Mouse (Mus musculus): Measurements from ENCODE around the gene Pank2.

Pank2 gene

GRCm38 (mm10) chr2:131330548-131330947 is 68.3 kb downstream of the Pank2 start:
- 91% methylated on average over 3 of the region's 3 CpGs for WGBS

DNA sequence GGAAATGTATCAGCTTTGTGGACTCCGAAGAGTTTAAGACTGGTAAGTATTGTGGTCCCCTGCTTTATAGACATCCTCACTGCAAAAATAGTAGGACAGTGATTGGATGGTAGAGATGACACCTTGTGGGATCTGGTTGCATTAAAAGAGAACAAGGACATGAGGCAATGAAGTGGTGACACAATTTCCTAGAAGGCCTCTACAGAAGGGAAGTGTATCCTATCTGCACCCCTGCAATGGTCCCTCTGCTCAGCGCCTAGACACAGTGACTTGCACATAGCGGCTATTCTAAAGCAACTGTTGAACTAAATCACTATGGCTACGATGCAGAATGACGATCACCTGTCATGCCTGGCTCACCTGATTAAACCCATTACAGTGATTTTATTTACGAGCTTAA is 75.3 kb downstream of the Pank2 start:
- 91% methylated on average over 6 of the region's 6 CpGs for WGBS

DNA sequence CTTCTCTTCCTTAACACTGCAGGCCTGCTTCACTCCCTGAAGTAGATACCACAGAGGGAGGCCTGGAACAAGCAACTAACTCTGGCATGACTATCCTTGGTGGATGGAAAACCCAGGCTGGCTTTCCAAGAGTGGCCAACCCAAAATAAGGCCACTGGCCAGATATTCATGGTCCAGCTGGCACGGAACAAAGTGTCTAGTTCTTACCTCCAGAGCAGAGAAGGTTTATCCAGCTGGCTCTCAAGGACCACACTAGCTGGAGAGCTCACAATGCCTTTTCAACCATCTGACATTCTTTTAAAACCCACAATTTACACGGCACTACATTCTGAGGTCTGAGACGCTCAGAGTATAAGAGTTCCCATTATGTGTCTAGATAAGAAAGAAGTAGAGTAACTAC is 82.2 kb downstream of the Pank2 start:
- WGBS, result 70% methylated on average over 3 of the region's 3 CpGs

GRCm38 (mm10) chr2:131345556-131345955 is 83.3 kb downstream of the Pank2 start:
- WGBS, result 56% methylated on average over 3 of the region's 3 CpGs
